Mouse (Mus musculus) kidney, embryonic 16.5 days (tissue): ENCODE results near the gene Dennd1b. TPM values are rescaled to one million over a fixed set of nuclear protein-coding genes. Genes with fewer than 3 reads are reported as not detected.

ENCODE experiments used
- ATAC-seq: fragments of 200-750 bp; cut with Nextera tagmentation; 2 replicates; pipeline ENCODE4 v1.8.0; 2017; ENCODE audit warnings: moderate TSS enrichment; ENCODE audit not compliant: low FRiP score, low TSS enrichment
- H3K27ac ChIP-seq: fragments of 300-500 bp; sonication (generic); 2 replicates; pipeline ENCODE4 v1.5.1; 2014; ENCODE audit warnings: low read length
- H3K27me3 ChIP-seq: fragments of 300-500 bp; sonication (generic); 2 replicates; pipeline ENCODE4 v1.6.1; 2014; ENCODE audit warnings: low read length, control low read depth, mixed read lengths; ENCODE audit not compliant: insufficient read depth
- H3K36me3 ChIP-seq: fragments of 300-500 bp; sonication (generic); 2 replicates; pipeline ENCODE4 v1.6.1; 2014; ENCODE audit warnings: low read length, control low read depth, mixed read lengths; ENCODE audit not compliant: insufficient read depth
- H3K4me1 ChIP-seq: fragments of 300-500 bp; sonication (generic); 2 replicates; pipeline ENCODE4 v1.6.1; 2014; ENCODE audit warnings: low read length, control low read depth, mixed read lengths; ENCODE audit not compliant: insufficient read depth
- H3K4me2 ChIP-seq: fragments of 300-500 bp; sonication (generic); replicated peaks from 2 replicates; pipeline ENCODE4 v1.6.1; 2014; ENCODE audit warnings: low read depth, low read length
- H3K4me3 ChIP-seq: fragments of 300-500 bp; sonication (generic); 2 replicates; pipeline ENCODE4 v1.5.1; 2014; ENCODE audit warnings: mild to moderate bottlenecking, low read length
- H3K9ac ChIP-seq: fragments of 300-500 bp; sonication (generic); replicated peaks from 2 replicates; pipeline ENCODE4 v1.6.1; 2014; ENCODE audit warnings: low read length
- H3K9me3 ChIP-seq: fragments of 300-500 bp; sonication (generic); 2 replicates; pipeline ENCODE4 v1.6.1; 2016; ENCODE audit warnings: low read length, control low read depth
- WGBS: fragments of 180-500 bp; shearing (Covaris S2); extraction: QIAGEN DNeasy Blood & Tissue Kit; methylation state at CpG from one replicate; pipeline ENCODE4 v1.1.7; 2014; 5-methylcytosine and 5-hydroxymethylcytosine counted together
- polyA plus RNA-seq: library from polyadenylated mRNA; unstranded; fragments of >200 nt; fragmentation: Nextera tagmentation; extraction: Ambion mirVana; gene quantifications from 2 replicates; pipeline ENCODE4 v1.2.1, GENCODE M21; 2015

Gene Dennd1b
- polyA plus RNA-seq, 1 experiment from 2014 or later: 8.6 TPM

DNA sequence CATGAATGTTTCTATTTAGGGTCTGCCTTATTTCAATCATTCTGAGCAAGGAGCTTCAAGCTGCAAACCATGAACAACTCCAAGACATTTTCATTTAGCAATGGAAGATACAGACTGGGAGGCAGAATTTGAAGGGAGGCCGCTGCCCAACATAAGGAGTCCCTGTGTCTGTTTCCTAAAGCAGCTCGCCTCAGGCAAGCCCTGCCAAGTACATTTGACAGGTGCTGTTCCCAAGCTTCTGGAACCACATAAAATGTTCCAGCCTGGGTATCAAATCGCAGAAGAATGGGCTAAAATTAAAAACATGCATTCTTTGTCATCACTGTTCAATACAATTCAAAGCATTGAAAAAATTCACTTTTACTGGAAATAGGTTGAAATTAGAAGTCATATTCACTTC lies 229.4 kb downstream of the Dennd1b start:
- no peak for ATAC-seq

DNA sequence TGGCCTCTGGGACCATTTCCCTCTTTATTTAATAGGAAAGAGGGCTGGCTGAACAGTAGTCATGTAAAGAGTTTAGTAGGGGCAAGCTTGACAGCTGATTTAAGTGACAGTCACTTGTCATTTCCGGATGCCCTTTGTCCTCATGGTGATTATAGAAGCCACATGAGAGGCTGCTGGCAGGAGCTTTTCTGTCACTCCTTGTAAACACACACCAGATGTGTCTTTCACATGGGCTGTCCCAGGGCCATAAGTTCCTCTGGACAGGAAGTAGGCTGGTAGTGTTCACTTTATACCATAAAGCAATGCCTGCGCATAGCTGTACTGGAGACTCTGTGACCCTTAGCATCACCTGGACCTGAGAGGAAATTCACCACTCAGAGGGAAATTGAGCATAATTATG lies 230.8 kb downstream of the Dennd1b start:
- Histone ChIP-seq H3K27me3 (no peaks in the 10 kb centered on the region), H3K9me3 (no peaks in the 10 kb centered on the region), H3K4me2 (no peak overlapping the region), H3K27ac (no peak overlapping the region), H3K9ac (no peak overlapping the region), H3K4me1 (no peaks in the 10 kb centered on the region), H3K36me3 (no peaks in the 10 kb centered on the region), H3K4me3 (no peak overlapping the region)
- ATAC-seq: no peak
- 50% methylated on average over 2 of the region's 2 CpGs for WGBS

More for the DNA sequence above, 229.4 kb downstream of the Dennd1b start:
- H3K36me3 ChIP-seq: no peaks in the 10 kb centered on the region
- no peak overlapping the region for H3K4me2 ChIP-seq
- H3K9me3 ChIP-seq: no peaks in the 10 kb centered on the region
- H3K4me1 ChIP-seq: no peaks in the 10 kb centered on the region
- 81% methylated on average over 3 of the region's 3 CpGs for WGBS
- no peak overlapping the region for H3K4me3 ChIP-seq
- no peak overlapping the region for H3K27ac ChIP-seq
- no peaks in the 10 kb centered on the region for H3K27me3 ChIP-seq
- H3K9ac ChIP-seq: no peak overlapping the region

DNA sequence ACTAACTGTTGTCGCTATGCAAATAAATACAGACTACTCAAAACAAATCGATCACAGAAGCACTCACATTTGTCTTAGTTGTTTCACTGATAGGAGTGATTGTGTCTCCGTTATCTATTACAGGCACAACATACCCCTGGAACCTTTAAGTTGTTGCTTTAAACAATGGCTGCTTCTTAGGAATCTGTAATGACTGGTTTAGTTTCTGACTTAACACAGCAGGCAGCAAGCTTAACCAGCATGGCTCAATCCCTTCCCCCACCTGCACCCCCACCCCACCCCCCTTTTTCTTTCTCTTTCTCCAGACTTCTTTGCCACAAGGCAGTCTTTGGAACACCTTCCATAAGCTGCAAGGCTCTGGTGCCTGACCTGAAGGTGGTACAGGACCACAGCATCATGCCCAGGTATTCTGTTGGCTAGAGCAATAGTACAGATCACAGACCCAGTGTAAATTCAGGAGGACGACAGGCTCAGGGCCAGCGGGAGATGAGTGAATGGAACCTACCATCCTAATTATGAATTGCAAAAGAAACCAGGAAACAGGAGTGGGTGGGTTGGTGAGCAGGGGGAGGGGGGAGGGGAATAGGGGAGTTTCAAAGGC lies 231.3 kb downstream of the Dennd1b start:
- H3K9me3 ChIP-seq: no peaks in the 10 kb centered on the region
- no peaks in the 10 kb centered on the region for H3K27me3 ChIP-seq
- H3K4me1 ChIP-seq: no peaks in the 10 kb centered on the region
- H3K9ac ChIP-seq: no peak overlapping the region
- WGBS: 38% methylated on average over 5 of the region's 5 CpGs
- ATAC-seq: no peak
- H3K27ac ChIP-seq: no peak overlapping the region
- H3K36me3 ChIP-seq: no peaks in the 10 kb centered on the region
- no peak overlapping the region for H3K4me3 ChIP-seq
- H3K4me2 ChIP-seq: no peak overlapping the region

DNA sequence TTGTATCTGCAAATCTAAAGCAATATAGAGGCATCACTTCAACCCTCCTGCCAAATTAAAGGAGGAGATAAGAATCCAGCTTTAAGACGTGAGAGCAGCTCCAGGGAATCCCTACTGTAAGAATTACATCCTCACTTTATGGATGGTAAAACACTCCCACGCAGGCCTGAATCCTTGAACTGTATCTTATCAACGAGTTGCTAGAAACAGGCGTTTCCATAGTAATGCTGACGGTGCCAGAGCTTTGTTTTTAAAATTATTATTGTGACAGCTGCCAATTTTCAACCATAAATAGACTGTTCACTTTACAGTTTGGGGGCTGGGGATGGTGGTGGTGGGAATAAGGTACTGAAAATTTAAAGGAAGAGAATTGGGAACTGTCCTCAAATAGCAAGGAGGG lies 239.8 kb downstream of the Dennd1b start:
- Histone ChIP-seq H3K27me3 (no peaks in the 10 kb centered on the region), H3K4me2 (no peak overlapping the region), H3K9me3 (no peaks in the 10 kb centered on the region), H3K4me1 (no peaks in the 10 kb centered on the region), H3K27ac (no peak overlapping the region), H3K36me3 (no peaks in the 10 kb centered on the region), H3K4me3 (no peak overlapping the region), H3K9ac (no peak overlapping the region)
- WGBS: 34% methylated on average over 5 of the region's 5 CpGs
- no peak for ATAC-seq

DNA sequence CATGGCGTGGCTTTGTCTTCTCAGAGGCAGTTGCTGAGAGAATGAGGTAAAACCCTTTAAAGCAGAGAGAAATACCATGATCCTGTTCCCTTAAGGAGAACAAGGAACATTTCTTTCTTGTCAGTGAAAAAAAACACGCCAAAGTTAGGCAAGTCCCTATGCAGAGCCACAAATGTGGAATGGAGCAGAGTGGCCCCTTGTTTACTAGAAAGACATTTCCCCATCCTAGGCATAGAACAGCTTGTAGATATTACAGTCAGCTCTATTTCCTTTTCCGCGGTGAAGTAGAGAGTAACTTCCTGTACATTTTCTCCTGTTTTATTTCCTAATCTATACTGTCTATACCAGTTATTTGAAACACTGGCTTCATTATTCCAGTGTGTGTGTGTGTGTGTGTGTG lies 243.0 kb downstream of the Dennd1b start:
- Histone ChIP-seq H3K9ac (no peak overlapping the region), H3K27me3 (no peaks in the 10 kb centered on the region), H3K4me1 (0 out of 2 replicates have a peak, but pooled peaks cover 4% of the 10 kb centered on the region), H3K27ac (no peak overlapping the region), H3K9me3 (no peaks in the 10 kb centered on the region), H3K4me3 (no peak overlapping the region), H3K36me3 (no peaks in the 10 kb centered on the region), H3K4me2 (no peak overlapping the region)
- ATAC-seq: no peak
- WGBS: 69% methylated on average over 4 of the region's 4 CpGs

DNA sequence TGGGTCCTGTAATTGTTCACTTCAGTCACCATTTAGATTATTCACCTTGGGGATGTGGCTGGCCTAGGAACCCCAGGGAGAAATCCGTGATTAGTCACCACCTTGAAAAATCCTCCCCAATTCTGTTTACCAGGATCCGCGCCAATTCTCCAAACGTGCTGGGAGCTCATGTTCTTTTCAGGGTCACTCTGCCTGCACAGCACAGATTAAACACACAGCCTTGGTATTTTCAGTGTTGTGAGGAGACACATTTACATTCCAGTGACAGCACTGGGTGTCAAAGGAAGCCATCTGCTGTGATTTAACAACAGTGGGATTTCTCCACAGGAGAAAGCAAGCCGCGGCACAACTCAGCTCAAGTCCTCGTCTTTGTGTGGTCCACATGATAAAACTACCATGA lies 246.6 kb downstream of the Dennd1b start:
- 0 out of 2 replicates have a peak, but pooled peaks have one; percentile 46 for ATAC-seq

DNA sequence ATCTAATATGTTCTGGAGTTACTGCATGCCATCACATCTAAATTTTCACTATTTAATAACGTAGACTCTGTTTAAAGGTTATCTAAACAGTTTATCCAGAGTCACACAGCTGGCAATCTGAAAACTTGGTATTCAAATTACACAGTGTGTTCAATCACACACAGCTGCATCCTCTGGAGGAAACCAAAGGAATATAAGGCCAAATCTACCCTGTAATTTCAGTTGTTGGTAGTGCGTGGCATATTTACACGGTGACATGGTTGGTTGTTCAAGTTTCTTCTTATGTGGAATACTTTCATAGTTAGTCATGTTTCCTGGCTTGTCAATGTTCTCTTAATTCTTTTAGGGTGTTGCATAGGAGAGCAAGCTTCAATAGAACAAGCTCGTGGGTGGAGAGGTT lies 247.3 kb downstream of the Dennd1b start:
- Histone ChIP-seq H3K9ac (no peak overlapping the region), H3K9me3 (no peaks in the 10 kb centered on the region), H3K4me1 (0 out of 2 replicates have a peak, but pooled peaks cover 4% of the 10 kb centered on the region), H3K36me3 (no peaks in the 10 kb centered on the region), H3K27ac (no peak overlapping the region), H3K4me2 (no peak overlapping the region), H3K27me3 (no peaks in the 10 kb centered on the region), H3K4me3 (no peak overlapping the region)
- WGBS: 50% methylated on average over 4 of the region's 4 CpGs
- no peak for ATAC-seq

More for the DNA sequence above, 246.6 kb downstream of the Dennd1b start:
- H3K4me3 ChIP-seq: no peak overlapping the region
- no peak overlapping the region for H3K9ac ChIP-seq
- H3K9me3 ChIP-seq: no peaks in the 10 kb centered on the region
- H3K27me3 ChIP-seq: no peaks in the 10 kb centered on the region
- 0 out of 2 replicates have a peak, but pooled peaks cover 4% of the 10 kb centered on the region for H3K4me1 ChIP-seq
- no peak overlapping the region for H3K4me2 ChIP-seq
- 15% methylated on average over 7 of the region's 7 CpGs for WGBS
- no peaks in the 10 kb centered on the region for H3K36me3 ChIP-seq
- no peak overlapping the region for H3K27ac ChIP-seq

DNA sequence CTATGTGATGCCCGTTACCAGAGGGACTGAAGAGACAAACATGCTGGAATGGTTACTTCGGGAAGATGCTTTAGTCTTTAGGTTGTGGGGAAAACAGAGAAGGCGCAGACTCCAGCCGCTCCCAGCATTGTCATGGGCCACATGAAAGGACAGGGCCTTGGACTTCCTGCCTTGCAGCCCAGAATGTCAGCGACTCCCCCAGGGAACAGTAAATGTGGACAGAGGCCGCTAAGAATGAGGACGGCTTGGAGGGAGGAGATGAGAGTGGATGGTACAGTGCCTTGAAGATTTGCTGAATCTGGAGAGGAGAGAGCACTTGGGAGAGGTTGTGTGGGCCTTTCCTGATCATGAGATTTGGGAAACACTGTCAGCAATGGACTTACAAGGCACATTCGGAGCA lies 252.1 kb downstream of the Dennd1b start:
- no peak overlapping the region for H3K4me3 ChIP-seq
- no peak overlapping the region for H3K27ac ChIP-seq
- no peak overlapping the region for H3K4me2 ChIP-seq
- WGBS: 38% methylated on average over 8 of the region's 8 CpGs
- no peaks in the 10 kb centered on the region for H3K4me1 ChIP-seq
- H3K9me3 ChIP-seq: no peaks in the 10 kb centered on the region
- no peaks in the 10 kb centered on the region for H3K27me3 ChIP-seq
- no peaks in the 10 kb centered on the region for H3K36me3 ChIP-seq
- 0 out of 2 replicates have a peak, but pooled peaks have one; percentile 42 for ATAC-seq
- H3K9ac ChIP-seq: no peak overlapping the region

DNA sequence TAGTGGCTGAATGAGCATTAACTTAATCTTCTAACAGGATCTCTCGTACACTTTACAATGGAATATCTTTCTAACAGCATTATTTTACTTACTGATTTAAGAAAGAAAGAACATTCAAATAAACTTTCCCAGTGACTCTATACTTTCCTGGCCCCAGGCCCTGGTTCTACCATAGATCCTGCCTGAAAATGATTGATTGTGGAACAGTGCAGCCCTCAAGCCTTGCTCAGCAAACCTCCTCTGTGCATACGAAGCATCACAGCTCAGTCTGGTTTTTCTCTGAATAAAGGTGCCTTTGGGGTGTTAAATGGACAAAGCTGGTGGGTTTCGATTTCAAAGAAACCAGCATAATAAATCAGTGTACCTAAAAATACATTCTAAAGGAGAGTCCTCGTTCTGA lies 260.6 kb downstream of the Dennd1b start:
- H3K27ac ChIP-seq: no peak overlapping the region
- WGBS: 47% methylated on average over 4 of the region's 4 CpGs
- no peak for ATAC-seq

DNA sequence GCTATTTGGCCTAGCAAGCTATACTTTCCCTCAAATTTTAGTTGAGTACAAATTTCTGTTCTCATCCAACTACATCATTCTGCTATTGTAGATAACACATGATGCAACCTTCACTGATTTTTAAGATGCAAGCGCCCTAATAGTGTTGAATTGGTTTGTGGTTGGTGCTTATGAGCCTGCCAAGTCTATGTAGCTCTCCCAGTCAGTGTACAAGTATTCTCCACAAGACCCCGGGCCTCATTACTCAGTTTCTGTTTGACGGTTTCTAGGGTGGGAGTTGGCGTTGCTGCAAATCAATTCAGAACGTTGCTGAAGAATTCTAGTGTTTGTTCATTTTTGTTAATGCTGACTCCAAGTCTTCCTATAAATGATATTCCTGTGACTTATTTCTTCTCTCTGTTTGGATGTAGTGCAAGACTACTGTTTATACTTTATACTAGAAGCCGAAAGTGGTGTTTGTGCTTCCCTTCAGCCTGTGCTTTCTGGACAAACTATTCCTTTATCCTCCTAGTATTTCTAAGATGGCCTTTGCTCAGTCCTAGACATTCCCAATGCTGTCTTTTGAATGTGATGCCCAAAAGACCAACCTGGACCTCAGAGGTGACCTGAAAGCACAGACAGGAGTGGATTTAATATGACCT lies 261.2 kb downstream of the Dennd1b start:
- Histone ChIP-seq H3K4me3 (no peak overlapping the region), H3K4me2 (no peak overlapping the region), H3K4me1 (no peaks in the 10 kb centered on the region), H3K9ac (no peak overlapping the region), H3K9me3 (no peaks in the 10 kb centered on the region), H3K27me3 (no peaks in the 10 kb centered on the region), H3K36me3 (no peaks in the 10 kb centered on the region), H3K27ac (no peak overlapping the region)
- no peak for ATAC-seq
- 54% methylated on average over 6 of the region's 6 CpGs for WGBS

More for the DNA sequence above, 260.6 kb downstream of the Dennd1b start:
- Histone ChIP-seq H3K9ac (no peak overlapping the region), H3K4me3 (no peak overlapping the region), H3K36me3 (no peaks in the 10 kb centered on the region), H3K9me3 (no peaks in the 10 kb centered on the region), H3K4me1 (no peaks in the 10 kb centered on the region), H3K27me3 (no peaks in the 10 kb centered on the region), H3K4me2 (no peak overlapping the region)
